Mouse (Mus musculus) heart, adult 2 months (tissue): ENCODE data around the gene Xpo5. TPM values are rescaled to one million over a fixed set of nuclear protein-coding genes. Genes with fewer than 3 reads are reported as not detected.
A peak's percentile ranks its signal among the peaks of the same experiment; 100 is the strongest.

ENCODE experiments used
- DNase-seq, 2 experiments: peaks; one replicate each; pipeline ENCODE4 v3.0.0; 2021
- H3K27ac ChIP-seq: fragments of 200-600 bp; 2 replicates; pipeline ENCODE4 v1.8.1; 2022
- H3K27me3 ChIP-seq: fragments of 200-500 bp; 2 replicates; pipeline ENCODE4 v1.6.1; 2012; ENCODE audit warnings: mild to moderate bottlenecking, low read length, inconsistent platforms, mixed read lengths; ENCODE audit not compliant: control insufficient read depth, insufficient read depth
- H3K36me3 ChIP-seq: fragments of 200-500 bp; 2 replicates; pipeline ENCODE4 v1.6.1; 2012; ENCODE audit warnings: low read length, inconsistent platforms; ENCODE audit not compliant: control insufficient read depth, insufficient read depth
- H3K4me1 ChIP-seq: fragments of 200-500 bp; 2 replicates; pipeline ENCODE4 v1.6.1; 2011; ENCODE audit warnings: low read length; ENCODE audit not compliant: control insufficient read depth, insufficient read depth
- H3K4me3 ChIP-seq: fragments of 200-600 bp; 2 replicates; pipeline ENCODE4 v1.8.1; 2022
- H3K79me2 ChIP-seq: fragments of 200-500 bp; replicated peaks from 2 replicates; pipeline ENCODE4 v1.6.1; 2012; ENCODE audit warnings: mild to moderate bottlenecking, inconsistent platforms, low read length, moderate library complexity, mixed read lengths; ENCODE audit not compliant: control insufficient read depth, insufficient read depth
- H3K9ac ChIP-seq: fragments of 200-500 bp; 2 replicates; pipeline ENCODE4 v1.6.1; 2012; ENCODE audit warnings: low read depth, mild to moderate bottlenecking, control low read depth, inconsistent platforms, low read length, mixed read lengths
- CTCF ChIP-seq: fragments of 200-600 bp; IDR thresholded peaks from 2 replicates; pipeline ENCODE4 v1.8.1; 2022; ENCODE audit warnings: antibody characterized with exemption, mild to moderate bottlenecking, moderate library complexity
- EP300 ChIP-seq: fragments of 200-500 bp; IDR thresholded peaks from 2 replicates; pipeline ENCODE4 v1.6.1; 2011; ENCODE audit warnings: low read depth, low read length, control low read depth; ENCODE audit not compliant: insufficient read depth
- POLR2A ChIP-seq: fragments of 200-500 bp; IDR thresholded peaks from 2 replicates; pipeline ENCODE4 v1.6.1; 2011; ENCODE audit warnings: mild to moderate bottlenecking, low read depth, low read length, control low read depth; ENCODE audit not compliant: insufficient read depth
- WGBS: fragments of 180-500 bp; shearing (Covaris S2); methylation state at CpG from one replicate; pipeline ENCODE4 v1.1.7; 2018; 5-methylcytosine and 5-hydroxymethylcytosine counted together
- intact Hi-C: fragments of 180-260 bp; cut with DNase I; formaldehyde crosslinking; loops from one replicate; pipeline ENCODE4 v1.15.1; 2025
- polyA plus RNA-seq: library from polyadenylated mRNA; depleted of rRNA; stranded (reverse); fragments of >200 nt; gene quantifications from 2 replicates; pipeline ENCODE4 v1.2.3, GENCODE M21; 2012
- total RNA-seq, 2 experiments: library from RNA; stranded (reverse); gene quantifications; 2 replicates each; pipeline ENCODE4 v1.2.3; 2021

Xpo5 gene
- total and polyA plus RNA-seq, 3 experiments: 14.2 to 22.0 (median 21.5) TPM

GRCm38 (mm10) chr17:46259675-46260074 lies 57.1 kb downstream of the Xpo5 start:
- TF ChIP-seq POLR2A: no peak
- TF ChIP-seq EP300: no peak
- no peak for TF ChIP-seq CTCF
- 76% methylated on average over 17 of the region's 17 CpGs for WGBS
- Histone ChIP-seq H3K4me3 (no peak overlapping the region), H3K79me2 (no peaks in the 10 kb centered on the region; the same call in 1 of the 2 replicates), H3K27ac (no peak overlapping the region), H3K36me3 (no peaks in the 10 kb centered on the region), H3K27me3 (no peaks in the 10 kb centered on the region), H3K9ac (no peak overlapping the region), H3K4me1 (no peaks in the 10 kb centered on the region)
- intact Hi-C loops: no loop called here
- DNase-seq: no peak

DNA sequence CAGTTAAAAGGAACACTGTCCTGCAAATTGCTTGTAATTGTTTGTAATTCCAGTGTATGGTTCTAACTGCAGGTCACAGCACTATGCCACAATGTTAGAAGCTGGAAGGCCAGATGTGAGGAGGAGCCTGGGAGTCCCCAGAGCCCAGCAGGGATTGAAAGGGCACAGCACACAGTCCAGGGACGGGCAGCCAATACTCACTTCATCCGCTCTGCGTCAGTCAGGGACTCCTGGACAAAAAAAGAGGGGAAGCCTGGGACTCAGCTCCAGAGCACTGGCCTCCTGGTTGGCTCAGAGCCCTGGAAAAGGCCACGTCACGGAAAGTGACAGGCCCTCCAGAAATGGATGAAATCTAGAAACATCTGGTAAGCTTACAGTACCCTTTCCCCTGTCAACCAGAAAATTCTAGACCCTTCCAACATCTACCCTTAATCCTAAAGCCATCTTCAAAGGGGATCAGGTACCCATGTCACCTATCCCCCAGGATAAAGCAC lies 59.7 kb downstream of the Xpo5 start:
- no peak for DNase-seq
- Histone ChIP-seq H3K36me3 (no peaks in the 10 kb centered on the region), H3K9ac (no peak overlapping the region), H3K27ac (no peak overlapping the region; the same call in 1 of the 2 replicates), H3K79me2 (peaks cover 1% of the 10 kb centered on the region; the same call in 1 of the 2 replicates), H3K4me1 (no peaks in the 10 kb centered on the region; the same call in 1 of the 2 replicates), H3K4me3 (no peak overlapping the region), H3K27me3 (no peaks in the 10 kb centered on the region)
- TF ChIP-seq POLR2A (no peak), CTCF (no peak), EP300 (no peak)
- intact Hi-C loops: no loop called here
- 53% methylated on average over 5 of the region's 5 CpGs for WGBS

DNA sequence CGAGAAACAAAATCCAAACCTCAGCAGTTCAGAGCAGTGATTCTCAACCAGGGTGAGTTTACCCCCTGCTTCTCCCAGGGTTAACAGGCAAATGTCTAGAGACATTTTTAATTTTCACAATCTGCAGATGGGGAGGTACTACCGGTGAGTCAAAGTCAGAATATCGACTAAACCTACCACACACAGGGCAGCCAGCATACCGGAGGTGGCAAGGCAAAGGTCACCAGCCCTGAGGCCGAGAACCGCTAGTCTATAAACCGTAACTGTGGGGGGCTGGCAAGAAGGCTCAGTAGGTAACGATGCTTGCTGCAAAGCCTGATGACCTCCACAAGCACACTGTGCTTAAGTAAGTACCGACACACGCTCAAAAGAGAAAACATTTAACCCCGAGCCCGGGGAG lies 62.9 kb downstream of the Xpo5 start:
- H3K9ac ChIP-seq: no peak overlapping the region
- H3K27ac ChIP-seq: no peak overlapping the region
- H3K4me3 ChIP-seq: no peak overlapping the region
- no peak for TF ChIP-seq CTCF
- no peak for TF ChIP-seq POLR2A
- no peaks in the 10 kb centered on the region for H3K36me3 ChIP-seq
- no peaks in the 10 kb centered on the region for H3K27me3 ChIP-seq
- WGBS: 81% methylated on average over 12 of the region's 12 CpGs
- no peak for DNase-seq
- peaks cover 8% of the 10 kb centered on the region for H3K4me1 ChIP-seq
- H3K79me2 ChIP-seq: peaks cover 1% of the 10 kb centered on the region; the same call in 1 of the 2 replicates
- intact Hi-C loops: loop anchor here (5.0 kb wide), 1 partner anchor 117 kb away; the partner anchor contains the start of gene Zfp318

DNA sequence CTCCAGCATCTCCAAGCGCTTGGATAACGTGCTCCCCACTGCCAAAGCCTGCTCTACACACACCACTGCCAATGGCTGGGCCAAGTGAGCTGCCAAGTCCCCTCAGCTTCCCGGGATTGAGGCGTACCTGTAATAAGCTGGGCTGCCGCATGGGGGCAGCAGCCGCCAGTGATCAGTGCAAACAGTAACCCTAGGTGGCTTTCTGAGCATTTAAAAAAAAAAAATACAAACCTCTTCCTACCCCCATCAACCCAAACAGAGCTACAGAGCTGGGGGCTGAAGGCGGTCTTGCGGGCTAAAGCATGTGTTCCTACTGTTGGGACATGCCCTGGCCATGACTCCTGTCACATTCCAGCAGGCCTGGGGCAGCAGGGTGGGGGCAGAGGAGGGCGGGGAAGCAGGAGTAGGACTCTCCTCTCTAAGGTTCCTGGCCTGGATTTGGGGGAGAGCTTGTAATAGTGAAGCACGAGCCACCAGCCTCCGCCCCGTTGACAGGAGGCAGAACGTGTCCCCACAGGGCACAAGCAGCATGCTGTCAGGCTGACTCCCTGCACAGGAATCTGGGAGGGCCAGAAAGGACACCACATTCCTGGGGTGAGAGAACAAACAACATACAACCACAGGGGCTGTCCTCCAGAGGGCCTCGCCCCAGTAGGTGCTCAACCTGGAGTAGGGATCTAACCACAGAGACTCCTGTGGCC lies 63.5 kb downstream of the Xpo5 start:
- intact Hi-C loops: loop anchor here (1.0 to 5.0 kb wide), 2 partner anchors 32 to 116 kb away; partner anchors contain the start of gene Zfp318
- Histone ChIP-seq H3K4me3 (no peak overlapping the region), H3K27ac (0 out of 2 replicates have a peak overlapping the region, but pooled peaks have one; percentile 2), H3K79me2 (peaks cover 1% of the 10 kb centered on the region; the same call in 1 of the 2 replicates), H3K4me1 (peaks cover 9% of the 10 kb centered on the region), H3K36me3 (no peaks in the 10 kb centered on the region), H3K27me3 (no peaks in the 10 kb centered on the region), H3K9ac (no peak overlapping the region)
- TF ChIP-seq CTCF (peak; percentile 99), POLR2A (no peak), EP300 (peak; percentile 78; the same call in 1 of the 2 replicates)
- peak; percentile 81 to 89 for DNase-seq
- 19% methylated on average over 14 of the region's 14 CpGs for WGBS

- intact Hi-C loops: loop anchor here (1.0 to 5.0 kb wide), 2 partner anchors 31 to 115 kb away; partner anchors contain the start of gene Zfp318
- Histone ChIP-seq H3K27ac (no peak overlapping the region), H3K4me3 (no peak overlapping the region), H3K27me3 (no peaks in the 10 kb centered on the region), H3K36me3 (no peaks in the 10 kb centered on the region), H3K4me1 (peaks cover 10% of the 10 kb centered on the region), H3K79me2 (peaks cover 1% of the 10 kb centered on the region; the same call in 1 of the 2 replicates), H3K9ac (no peak overlapping the region)
- WGBS: 77% methylated on average over 6 of the region's 6 CpGs
- DNase-seq: no peak
- no peak for TF ChIP-seq EP300
- no peak for TF ChIP-seq CTCF
- TF ChIP-seq POLR2A: no peak
Observed at GRCm38 (mm10) chr17:46266986-46267385, 64.4 kb downstream of the Xpo5 start.

DNA sequence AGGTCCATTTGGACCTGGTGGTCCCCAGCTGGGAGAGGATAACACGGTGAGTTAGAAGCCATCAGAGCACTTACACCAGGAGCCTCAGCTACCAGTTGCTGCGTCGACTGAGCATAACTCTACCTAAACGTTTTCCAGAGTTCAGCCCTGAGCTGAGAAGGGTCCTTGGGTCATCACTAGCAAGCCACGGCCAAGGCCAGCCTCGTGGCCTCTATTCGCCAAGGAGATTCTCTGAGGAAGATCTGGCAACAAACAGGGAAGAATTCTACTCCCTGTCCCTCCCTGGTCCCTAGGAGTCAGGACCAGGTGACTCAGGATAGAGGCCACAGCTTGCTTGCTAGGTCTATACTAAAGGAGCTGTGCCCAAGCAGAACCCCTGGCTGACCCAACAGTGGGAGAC lies 64.9 kb downstream of the Xpo5 start:
- WGBS: 75% methylated on average over 7 of the region's 7 CpGs
- H3K4me1 ChIP-seq: peaks cover 12% of the 10 kb centered on the region
- no peaks in the 10 kb centered on the region for H3K27me3 ChIP-seq
- H3K9ac ChIP-seq: no peak overlapping the region
- intact Hi-C loops: loop anchor here (5.0 kb wide), 1 partner anchor 115 kb away; the partner anchor contains the start of gene Zfp318
- no peak overlapping the region for H3K4me3 ChIP-seq
- no peak for DNase-seq
- peaks cover 1% of the 10 kb centered on the region; the same call in 1 of the 2 replicates for H3K79me2 ChIP-seq
- no peaks in the 10 kb centered on the region for H3K36me3 ChIP-seq
- TF ChIP-seq CTCF: no peak
- TF ChIP-seq EP300: no peak
- no peak for TF ChIP-seq POLR2A
- H3K27ac ChIP-seq: no peak overlapping the region
